Mouse (Mus musculus) bone marrow macrophage, adult 2 months (primary cell): ENCODE measurements around the gene Clint1.

ENCODE experiments used
- CTCF ChIP-seq: IDR thresholded peaks from 2 replicates; pipeline ENCODE4 v1.5.1; 2012; ENCODE audit warnings: low read depth, mild to moderate bottlenecking, low read length, moderate library complexity
- POLR2A ChIP-seq: IDR thresholded peaks from 2 replicates; pipeline ENCODE4 v1.6.1; 2012; ENCODE audit warnings: mild to moderate bottlenecking, low read depth, low read length, borderline replicate concordance

DNA sequence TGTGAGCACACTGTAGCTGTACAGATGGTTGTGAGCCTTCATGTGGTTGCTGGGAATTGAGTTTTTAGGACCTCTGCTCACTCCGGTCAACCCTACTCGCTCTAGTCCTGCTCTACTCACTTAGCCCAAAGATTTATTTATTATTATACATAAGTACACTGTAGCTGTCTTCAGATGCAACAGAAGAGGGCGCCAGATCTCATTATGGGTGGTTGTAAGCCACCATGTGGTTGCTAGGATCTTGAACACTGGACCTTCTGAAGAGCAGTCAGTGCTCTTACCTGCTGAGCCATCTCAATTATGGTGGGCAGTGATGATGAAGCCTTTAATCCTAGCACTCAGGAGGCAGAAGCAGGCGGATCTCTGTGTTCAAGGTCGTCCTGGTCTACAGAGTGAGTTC is 108.2 kb downstream of the Clint1 start:
- TF ChIP-seq POLR2A (no peak), CTCF (no peak)
